Mouse (Mus musculus) kidney, embryonic 15.5 days (tissue): Measurements from ENCODE around the gene Rnf183. TPM values are rescaled to one million over a fixed set of nuclear protein-coding genes. Genes with fewer than 3 reads are reported as not detected.
A peak's percentile ranks its signal among the peaks of the same experiment; 100 is the strongest.

Source experiments
- ATAC-seq: fragments of 200-750 bp; cut with Nextera tagmentation; replicated peaks from 2 replicates; pipeline ENCODE4 v1.8.0; 2017; ENCODE audit warnings: moderate TSS enrichment; ENCODE audit not compliant: low FRiP score
- H3K27ac ChIP-seq: fragments of 300-500 bp; sonication (generic); 2 replicates; pipeline ENCODE4 v1.5.1; 2015; ENCODE audit warnings: mild to moderate bottlenecking, inconsistent platforms
- H3K27me3 ChIP-seq: fragments of 300-500 bp; sonication (generic); 2 replicates; pipeline ENCODE4 v1.6.1; 2015; ENCODE audit warnings: inconsistent platforms
- H3K36me3 ChIP-seq: fragments of 300-500 bp; sonication (generic); 2 replicates; pipeline ENCODE4 v1.6.1; 2015; ENCODE audit warnings: inconsistent platforms
- H3K4me1 ChIP-seq: fragments of 300-500 bp; sonication (generic); 2 replicates; pipeline ENCODE4 v1.6.1; 2015; ENCODE audit warnings: inconsistent platforms
- H3K4me2 ChIP-seq: fragments of 300-500 bp; sonication (generic); 2 replicates; pipeline ENCODE4 v1.6.1; 2015; ENCODE audit warnings: moderate library complexity, mild to moderate bottlenecking, inconsistent platforms
- H3K4me3 ChIP-seq: fragments of 300-500 bp; sonication (generic); replicated peaks from 2 replicates; pipeline ENCODE4 v1.5.1; 2015; ENCODE audit warnings: mild to moderate bottlenecking, inconsistent platforms
- H3K9ac ChIP-seq: fragments of 300-500 bp; sonication (generic); 2 replicates; pipeline ENCODE4 v1.6.1; 2015; ENCODE audit warnings: mild to moderate bottlenecking, inconsistent platforms
- H3K9me3 ChIP-seq: fragments of 300-500 bp; sonication (generic); replicated peaks from 2 replicates; pipeline ENCODE4 v1.6.1; 2016; ENCODE audit warnings: inconsistent platforms
- whole genome bisulfite sequencing: fragments of 180-500 bp; shearing (Covaris S2); methylation state at CpG from one replicate; pipeline ENCODE4 v1.1.7; 2015; ENCODE audit warnings: mixed read lengths; 5-methylcytosine and 5-hydroxymethylcytosine counted together
- polyA plus RNA-seq: library from polyadenylated mRNA; unstranded; fragments of >200 nt; fragmentation: Nextera tagmentation; extraction: Ambion mirVana; gene quantifications from 2 replicates; pipeline ENCODE4 v1.2.1, GENCODE M21; 2015

The Rnf183 gene
- polyA plus RNA-seq, 1 experiment from 2014 or later = 0.29 TPM

GRCm38 (mm10) chr4:62427978-62428758 lies 6.9 kb downstream of the Rnf183 start:
- Histone ChIP-seq H3K4me3 (no peak overlapping the region), H3K36me3 (peaks cover 28% of the 10 kb centered on the region), H3K4me1 (no peaks in the 10 kb centered on the region), H3K27me3 (no peaks in the 10 kb centered on the region), H3K4me2 (no peak overlapping the region), H3K9ac (no peak overlapping the region), H3K27ac (no peak overlapping the region), H3K9me3 (no peaks in the 10 kb centered on the region)
- WGBS = 81% methylated on average over 17 of the region's 17 CpGs
- ATAC-seq = no peak; the same call in 1 of the 2 replicates

DNA sequence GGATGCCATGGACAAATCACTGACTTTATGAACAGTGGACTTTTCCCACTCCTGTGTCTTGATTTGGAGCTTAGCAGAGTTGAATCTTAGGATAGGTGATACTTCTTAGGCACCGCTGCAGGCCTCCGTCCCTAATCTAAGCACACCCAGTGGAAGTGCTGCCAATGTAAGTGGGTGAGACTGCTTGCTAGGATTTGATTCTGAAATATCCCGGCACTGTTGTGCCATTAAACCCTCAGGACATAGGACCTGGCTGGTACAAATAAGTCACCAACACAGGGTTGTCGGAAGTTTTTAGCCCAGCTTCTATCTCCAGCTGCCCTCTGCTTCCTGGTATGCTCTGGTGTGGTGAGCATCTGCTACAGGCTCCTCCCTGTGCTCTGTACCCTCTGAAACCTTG lies 9.2 kb downstream of the Rnf183 start:
- no peak overlapping the region for H3K9ac ChIP-seq
- H3K4me2 ChIP-seq = no peak overlapping the region
- H3K36me3 ChIP-seq = peaks cover 51% of the 10 kb centered on the region
- no peak for ATAC-seq
- H3K4me1 ChIP-seq = no peaks in the 10 kb centered on the region
- no peaks in the 10 kb centered on the region for H3K9me3 ChIP-seq
- no peak overlapping the region for H3K4me3 ChIP-seq
- WGBS = 91% methylated on average over 4 of the region's 4 CpGs
- H3K27me3 ChIP-seq = no peaks in the 10 kb centered on the region
- no peak overlapping the region for H3K27ac ChIP-seq

GRCm38 (mm10) chr4:62419091-62419490 lies 16.0 kb downstream of the Rnf183 start:
- WGBS = 94% methylated on average over 6 of the region's 6 CpGs

DNA sequence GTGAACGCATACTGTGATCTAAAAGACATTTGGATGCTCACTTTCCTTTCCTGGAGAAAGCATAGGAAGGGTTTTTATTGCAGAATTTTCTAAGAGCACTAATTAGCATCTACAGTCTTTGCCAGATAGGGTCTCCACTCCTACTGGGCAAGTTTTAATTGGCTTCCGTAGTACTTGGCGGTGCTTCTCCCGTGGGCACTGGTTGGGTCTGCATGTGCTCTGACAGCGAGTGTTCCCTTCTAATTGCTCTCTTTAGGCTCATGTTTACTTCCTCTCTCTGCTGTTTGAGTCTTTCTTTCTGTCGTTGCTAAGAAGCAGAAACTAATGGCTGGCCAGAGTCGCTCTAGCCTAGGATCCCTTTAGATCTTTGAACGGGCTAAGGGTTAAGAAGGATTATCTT lies 16.6 kb downstream of the Rnf183 start:
- ATAC-seq = no peak
- Histone ChIP-seq H3K4me3 (no peak overlapping the region), H3K36me3 (peaks cover 100% of the 10 kb centered on the region), H3K4me2 (no peak overlapping the region), H3K9me3 (no peaks in the 10 kb centered on the region), H3K4me1 (no peaks in the 10 kb centered on the region), H3K9ac (no peak overlapping the region), H3K27ac (no peak overlapping the region), H3K27me3 (no peaks in the 10 kb centered on the region)
- WGBS = 92% methylated on average over 8 of the region's 8 CpGs

More at GRCm38 (mm10) chr4:62419091-62419490, 16.0 kb downstream of the Rnf183 start:
- Histone ChIP-seq H3K4me3 (no peak overlapping the region), H3K36me3 (peaks cover 100% of the 10 kb centered on the region), H3K9ac (no peak overlapping the region), H3K27me3 (no peaks in the 10 kb centered on the region), H3K9me3 (no peaks in the 10 kb centered on the region), H3K4me2 (no peak overlapping the region), H3K4me1 (no peaks in the 10 kb centered on the region), H3K27ac (no peak overlapping the region)
- no peak for ATAC-seq

- Histone ChIP-seq H3K27ac (no peak overlapping the region), H3K4me2 (no peak overlapping the region), H3K9me3 (no peaks in the 10 kb centered on the region), H3K4me3 (no peak overlapping the region), H3K4me1 (peaks cover 18% of the 10 kb centered on the region), H3K27me3 (no peaks in the 10 kb centered on the region), H3K9ac (no peak overlapping the region), H3K36me3 (peaks cover 63% of the 10 kb centered on the region)
- ATAC-seq = no peak
- 94% methylated on average over 10 of the region's 10 CpGs for WGBS
These were observed 23.4 kb downstream of the Rnf183 start for GRCm38 (mm10) chr4:62411606-62412005.

GRCm38 (mm10) chr4:62410325-62410724 lies 24.7 kb downstream of the Rnf183 start:
- no peaks in the 10 kb centered on the region for H3K27me3 ChIP-seq
- 84% methylated on average over 2 of the region's 2 CpGs for WGBS
- H3K27ac ChIP-seq = no peak overlapping the region
- peak overlapping the region; percentile 63; the same call in 1 of the 2 replicates for H3K9ac ChIP-seq
- ATAC-seq = no peak
- peaks cover 55% of the 10 kb centered on the region for H3K36me3 ChIP-seq
- H3K4me3 ChIP-seq = peak overlapping the region; percentile 63
- H3K4me2 ChIP-seq = peak overlapping the region; percentile 72
- H3K4me1 ChIP-seq = peaks cover 26% of the 10 kb centered on the region
- H3K9me3 ChIP-seq = no peaks in the 10 kb centered on the region

DNA sequence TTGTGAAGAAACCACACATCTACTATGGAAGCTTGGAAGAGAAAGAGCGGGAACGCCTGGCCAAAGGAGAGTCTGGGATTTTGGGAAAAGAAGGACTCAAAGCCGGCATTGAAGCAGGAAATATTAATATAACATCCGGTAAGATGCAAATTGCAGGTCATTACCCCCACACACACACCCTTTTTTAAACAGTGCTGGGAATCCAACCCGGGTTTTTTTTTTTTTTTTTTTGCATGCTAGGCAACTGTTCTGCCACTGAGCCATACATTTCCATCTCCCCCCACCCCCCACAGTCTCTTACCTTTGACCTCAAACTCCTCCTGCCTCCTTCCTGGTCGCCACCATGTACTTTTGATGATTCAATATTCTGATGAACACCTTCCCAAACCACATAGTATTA lies 25.4 kb downstream of the Rnf183 start:
- Histone ChIP-seq H3K4me3 (peak overlapping the region; percentile 63), H3K9ac (peak overlapping the region; percentile 63), H3K4me2 (peak overlapping the region; percentile 72), H3K27me3 (no peaks in the 10 kb centered on the region), H3K4me1 (peaks cover 28% of the 10 kb centered on the region), H3K9me3 (no peaks in the 10 kb centered on the region), H3K36me3 (peaks cover 48% of the 10 kb centered on the region), H3K27ac (peak overlapping the region; percentile 87)
- WGBS = 28% methylated on average over 6 of the region's 6 CpGs
- ATAC-seq = no peak

DNA sequence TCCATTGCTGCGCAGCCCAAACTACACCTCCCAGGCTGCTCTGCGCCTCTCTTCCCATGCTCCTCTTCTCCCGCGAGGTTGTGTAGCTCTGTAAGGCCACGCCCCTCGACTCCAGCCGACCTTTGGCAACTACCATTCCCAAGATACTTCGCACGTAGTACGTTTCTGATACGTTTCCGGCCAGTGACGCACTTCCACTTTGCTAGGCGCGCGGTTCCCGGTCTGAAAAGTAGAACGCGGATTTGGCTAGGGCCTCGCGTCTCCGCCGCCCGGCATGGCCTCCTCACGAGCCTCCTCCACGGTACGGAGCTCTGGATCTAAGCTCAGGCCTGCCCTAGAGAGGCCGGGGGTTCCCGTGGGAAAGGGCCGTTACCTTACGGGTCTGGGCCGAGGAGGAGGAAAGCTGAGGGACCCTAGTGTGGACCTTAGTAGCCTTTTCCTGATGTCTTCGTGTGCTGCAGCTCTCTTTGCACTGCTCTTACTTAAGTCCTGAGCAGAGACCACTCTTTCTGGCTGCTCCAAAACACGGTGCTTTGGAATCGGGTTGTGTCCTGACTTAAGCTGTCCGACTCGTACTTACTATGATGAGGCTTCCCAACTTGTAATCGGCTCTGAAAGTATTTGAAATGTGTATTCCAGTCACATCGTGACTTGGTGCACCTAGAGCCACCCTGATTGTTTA lies 26.3 kb downstream of the Rnf183 start, which contains the start of the genes Cdc26 and Prpf4:
Gene Cdc26 (minus strand): TSS at position 42 of the 682 bp plus-strand sequence.
Gene Prpf4 (plus strand): TSS at position 197 of the 682 bp plus-strand sequence.
- H3K4me3 ChIP-seq = peak within 1 kb of the TSS; percentile 63
- peak; percentile 99 for ATAC-seq
- under 1% methylated on average over 39 of the region's 39 CpGs for WGBS

DNA sequence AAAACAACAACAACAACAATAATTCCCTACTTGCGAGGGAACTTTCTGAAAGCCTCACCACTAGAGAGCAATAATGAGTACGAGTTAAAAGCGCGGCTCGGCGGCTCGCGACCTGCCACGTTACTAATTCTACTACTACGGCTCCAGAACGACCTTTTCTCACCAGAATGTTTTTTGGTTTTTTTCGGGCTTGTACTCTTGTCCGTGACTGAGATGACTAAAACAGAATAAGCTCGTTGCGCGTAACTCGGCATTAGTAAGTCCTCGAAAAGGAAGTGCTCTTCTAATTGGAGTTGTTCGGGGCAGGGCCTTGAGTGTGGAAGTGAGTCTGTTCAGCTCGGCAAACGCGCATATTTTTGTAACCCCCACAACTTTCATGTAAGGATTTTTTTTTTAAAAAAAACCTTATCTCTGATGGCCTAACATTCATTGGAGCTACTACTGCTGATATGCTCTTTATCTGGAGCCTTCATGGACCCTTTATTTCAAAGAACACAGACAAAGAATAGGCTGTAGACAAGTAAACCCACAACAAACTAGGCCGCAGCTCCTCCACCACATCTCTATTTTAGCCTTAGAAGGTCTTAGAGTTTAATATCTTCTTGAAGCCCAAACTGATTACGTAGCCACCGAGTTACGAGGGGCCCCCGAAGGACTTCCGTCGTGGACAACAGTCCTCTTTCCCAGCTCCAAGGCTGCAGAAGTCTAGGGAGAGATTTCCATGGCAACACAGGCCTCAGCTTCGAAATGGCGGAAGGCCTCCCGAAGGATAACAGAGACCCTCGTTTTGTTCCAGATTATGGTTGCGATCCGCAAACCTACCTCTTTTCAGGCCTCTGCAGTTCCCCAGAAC lies 27.1 kb downstream of the Rnf183 start:
- Histone ChIP-seq H3K27me3 (no peaks in the 10 kb centered on the region), H3K9me3 (no peaks in the 10 kb centered on the region), H3K9ac (peak overlapping the region; percentile 78), H3K4me2 (peak overlapping the region; percentile 55), H3K4me3 (peak overlapping the region; percentile 63), H3K36me3 (peaks cover 46% of the 10 kb centered on the region), H3K27ac (peak overlapping the region; percentile 87), H3K4me1 (peaks cover 31% of the 10 kb centered on the region)
- ATAC-seq = peak; percentile 60
- WGBS = under 1% methylated on average over 35 of the region's 35 CpGs

More for the DNA sequence above, 26.3 kb downstream of the Rnf183 start, which contains the start of the genes Cdc26 and Prpf4:
- peak within 1 kb of the TSS; percentile 87 for H3K27ac ChIP-seq
- peak within 1 kb of the TSS; percentile 78 for H3K9ac ChIP-seq
- no peaks in the 10 kb centered on the region for H3K9me3 ChIP-seq
- peaks cover 48% of the 10 kb centered on the region for H3K36me3 ChIP-seq
- H3K4me1 ChIP-seq = peaks cover 31% of the 10 kb centered on the region
- H3K27me3 ChIP-seq = no peaks in the 10 kb centered on the region
- peak within 1 kb of the TSS; percentile 72 for H3K4me2 ChIP-seq

DNA sequence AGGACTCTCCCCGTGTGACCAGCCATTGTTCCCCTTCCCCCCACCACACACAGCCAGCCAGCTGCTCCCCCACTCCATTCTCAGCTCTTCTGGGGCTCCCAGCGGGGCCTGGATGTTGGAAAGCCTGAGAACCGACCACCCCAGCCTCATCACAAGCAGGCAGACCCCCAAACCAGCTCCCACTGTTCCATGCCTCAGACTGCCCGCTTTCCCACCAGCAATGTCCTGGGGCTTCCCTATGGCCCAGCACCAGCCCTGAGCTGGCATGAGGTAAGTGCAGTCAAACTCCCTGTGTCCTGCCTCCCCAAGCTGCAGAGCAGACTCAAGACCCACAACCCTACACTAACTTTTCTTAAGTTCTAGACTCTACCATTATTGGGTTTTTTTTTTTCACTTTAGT lies 28.9 kb downstream of the Rnf183 start:
- H3K9ac ChIP-seq = no peak overlapping the region
- no peak overlapping the region for H3K27ac ChIP-seq
- peaks cover 45% of the 10 kb centered on the region for H3K36me3 ChIP-seq
- no peaks in the 10 kb centered on the region for H3K9me3 ChIP-seq
- 0 out of 2 replicates have a peak overlapping the region, but pooled peaks have one; percentile 2 for H3K4me2 ChIP-seq
- no peak for ATAC-seq
- peaks cover 31% of the 10 kb centered on the region for H3K4me1 ChIP-seq
- no peak overlapping the region for H3K4me3 ChIP-seq
- no peaks in the 10 kb centered on the region for H3K27me3 ChIP-seq
- WGBS = 91% methylated on average over 4 of the region's 4 CpGs

DNA sequence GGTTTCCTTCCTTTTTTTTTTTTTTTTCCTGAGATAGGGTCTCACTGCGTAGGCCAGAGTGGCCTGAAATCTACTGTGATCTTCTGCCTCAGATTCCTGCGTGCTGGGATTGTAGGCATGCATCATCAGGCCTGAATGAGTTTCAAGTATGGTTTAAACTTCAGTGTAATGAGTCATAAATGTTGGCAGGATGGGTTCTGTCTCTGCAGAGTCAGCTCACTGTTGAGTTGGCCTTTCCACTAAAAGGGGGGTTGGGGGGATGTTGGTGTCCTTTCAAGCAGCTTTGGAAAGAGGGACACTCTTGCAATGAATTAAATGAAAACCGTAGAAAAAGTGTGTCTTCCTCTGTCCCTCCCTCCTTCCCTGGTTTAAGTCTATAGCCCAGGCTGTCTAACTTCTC lies 36.1 kb downstream of the Rnf183 start:
- WGBS = 84% methylated on average over 3 of the region's 3 CpGs
- no peaks in the 10 kb centered on the region for H3K9me3 ChIP-seq
- H3K36me3 ChIP-seq = peaks cover 87% of the 10 kb centered on the region
- no peak overlapping the region for H3K27ac ChIP-seq
- no peak overlapping the region for H3K9ac ChIP-seq
- ATAC-seq = no peak
- no peak overlapping the region for H3K4me3 ChIP-seq
- no peaks in the 10 kb centered on the region for H3K27me3 ChIP-seq
- no peaks in the 10 kb centered on the region for H3K4me1 ChIP-seq
- no peak overlapping the region for H3K4me2 ChIP-seq
